Mouse (Mus musculus) testis, adult 2 months (tissue): ENCODE data around the gene Htr1d. TPM values are rescaled to one million over a fixed set of nuclear protein-coding genes. Genes with fewer than 3 reads are reported as not detected.

Experiments
- H3K27ac ChIP-seq: fragments of 200-500 bp; 2 replicates; pipeline ENCODE4 v1.5.1; 2012; ENCODE audit warnings: low read depth, low read length; ENCODE audit not compliant: control insufficient read depth, insufficient read depth
- H3K27me3 ChIP-seq: fragments of 200-500 bp; 2 replicates; pipeline ENCODE4 v1.6.1; 2012; ENCODE audit warnings: mild to moderate bottlenecking, low read length, moderate library complexity; ENCODE audit not compliant: control insufficient read depth, insufficient read depth
- H3K36me3 ChIP-seq: fragments of 200-500 bp; 2 replicates; pipeline ENCODE4 v1.6.1; 2012; ENCODE audit warnings: mild to moderate bottlenecking, low read length; ENCODE audit not compliant: control insufficient read depth, insufficient read depth
- H3K4me1 ChIP-seq: fragments of 200-500 bp; 2 replicates; pipeline ENCODE4 v1.6.1; 2012; ENCODE audit warnings: low read length; ENCODE audit not compliant: control insufficient read depth, insufficient read depth
- H3K4me3 ChIP-seq: fragments of 200-500 bp; 2 replicates; pipeline ENCODE4 v1.5.1; 2012; ENCODE audit warnings: low read depth, mild to moderate bottlenecking, low read length, moderate library complexity, mixed read lengths; ENCODE audit not compliant: control insufficient read depth
- CTCF ChIP-seq: fragments of 200-500 bp; IDR thresholded peaks from 2 replicates; pipeline ENCODE4 v1.5.1; 2012; ENCODE audit warnings: low read depth, mild to moderate bottlenecking, inconsistent platforms, low read length, moderate library complexity; ENCODE audit not compliant: control insufficient read depth, insufficient read depth, insufficient replicate concordance
- POLR2A ChIP-seq: fragments of 200-500 bp; IDR thresholded peaks from 2 replicates; pipeline ENCODE4 v1.6.1; 2012; ENCODE audit warnings: low read depth, mild to moderate bottlenecking, inconsistent platforms, low read length, moderate library complexity; ENCODE audit not compliant: control insufficient read depth
- polyA plus RNA-seq: library from polyadenylated mRNA; depleted of rRNA; stranded (reverse); fragments of >200 nt; gene quantifications from 2 replicates; pipeline ENCODE4 v1.2.3, GENCODE M21; 2012; rRNA removed

Gene Htr1d
- polyA plus RNA-seq, 1 experiment, result 0.15 TPM

- H3K27ac ChIP-seq, result peak overlapping the region; percentile 90
- peak overlapping the region; percentile 96 for H3K4me3 ChIP-seq
- no peaks in the 10 kb centered on the region for H3K36me3 ChIP-seq
- H3K4me1 ChIP-seq, result peaks cover 12% of the 10 kb centered on the region
- peaks cover 3% of the 10 kb centered on the region for H3K27me3 ChIP-seq
- TF ChIP-seq CTCF, result no peak
- no peak; the same call in 1 of the 2 replicates for TF ChIP-seq POLR2A
Measured at GRCm38 (mm10) chr4:136469941-136470346, 46.6 kb downstream of the Htr1d start.

- peaks cover 12% of the 10 kb centered on the region for H3K4me1 ChIP-seq
- peak overlapping the region; percentile 77 for H3K27ac ChIP-seq
- TF ChIP-seq POLR2A (0 out of 2 replicates have a peak, but pooled peaks have one; percentile 16), CTCF (no peak)
- H3K36me3 ChIP-seq, result no peaks in the 10 kb centered on the region
- peaks cover 3% of the 10 kb centered on the region for H3K27me3 ChIP-seq
- H3K4me3 ChIP-seq, result peak overlapping the region; percentile 96
Measured at GRCm38 (mm10) chr4:136470347-136471071, 47.2 kb downstream of the Htr1d start.

DNA sequence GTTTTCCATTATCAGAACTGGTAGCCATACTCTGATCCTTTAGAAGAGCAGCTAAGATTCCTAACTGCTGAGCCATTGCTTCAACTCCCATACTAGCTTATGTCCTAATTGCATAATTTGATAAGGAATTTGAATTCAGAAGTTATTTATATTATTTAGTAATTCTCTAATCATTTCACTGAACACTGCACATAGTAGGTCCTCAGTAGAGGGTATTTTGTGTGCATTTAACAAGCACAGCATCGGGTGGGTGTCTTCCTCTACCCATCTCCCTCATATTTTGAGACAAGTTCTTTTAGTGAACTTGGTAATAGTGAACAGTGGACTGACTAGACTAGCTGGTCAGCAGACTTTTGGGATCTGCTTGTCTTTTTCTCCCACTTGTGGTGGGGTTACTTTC, 53.4 kb downstream of the Htr1d start:
- no peak for TF ChIP-seq POLR2A
- no peak for TF ChIP-seq CTCF
- H3K4me1 ChIP-seq, result no peaks in the 10 kb centered on the region
- no peaks in the 10 kb centered on the region for H3K27me3 ChIP-seq
- no peak overlapping the region for H3K4me3 ChIP-seq
- H3K36me3 ChIP-seq, result no peaks in the 10 kb centered on the region
- no peak overlapping the region for H3K27ac ChIP-seq

- H3K4me3 ChIP-seq, result no peak overlapping the region
- H3K27ac ChIP-seq, result no peak overlapping the region
- H3K4me1 ChIP-seq, result no peaks in the 10 kb centered on the region
- H3K27me3 ChIP-seq, result no peaks in the 10 kb centered on the region
- no peaks in the 10 kb centered on the region for H3K36me3 ChIP-seq
- TF ChIP-seq CTCF (no peak), POLR2A (no peak)
Measured at GRCm38 (mm10) chr4:136486549-136486948, 63.2 kb downstream of the Htr1d start.

Other genes starting within 250 kb of the Htr1d start
- gene Asap3, start 217.2 kb upstream of the Htr1d start, polyA plus RNA-seq, result 4.1 and 6.7 TPM in 2 replicates
- gene Tcea3, start 175.8 kb upstream of the Htr1d start, polyA plus RNA-seq, result 0.49 and 0.54 TPM in 2 replicates
- gene Zfp46, start 138.8 kb upstream of the Htr1d start, polyA plus RNA-seq, result 4.8 and 5.4 TPM in 2 replicates
- 25.5 and 30.3 TPM in 2 replicates for gene Hnrnpr, start 112.6 kb upstream of the Htr1d start, polyA plus RNA-seq
- gene 6030445D17Rik, start 38.7 kb downstream of the Htr1d start, polyA plus RNA-seq, result not detected in 2 replicates
- 60.4 and 61.1 TPM in 2 replicates for gene Luzp1, start 46.2 kb downstream of the Htr1d start, polyA plus RNA-seq
- 43.3 and 46.7 TPM in 2 replicates for gene Kdm1a, start 179.2 kb downstream of the Htr1d start, polyA plus RNA-seq
- gene Tex46, start 186.9 kb downstream of the Htr1d start, polyA plus RNA-seq, result 55.4 and 68.3 TPM in 2 replicates
- gene Lactbl1, start 199.1 kb downstream of the Htr1d start, polyA plus RNA-seq, result 0.20 and 0.47 TPM in 2 replicates